Mouse (Mus musculus): ENCODE measurements at regions not wholly inside any gene's neighbourhood (a gene's known extent, or its start where the extent isn't known, plus 50 kb on each side); places are given as distances from the start of the nearest gene placed in this dataset.
"Not testable (repeated sequence)": the region's sequence is repeated elsewhere in the genome, so short reads cannot be mapped to it uniquely, and the experiment has no call there.

- TF ChIP-seq CTCF (IDR thresholded peaks at IDR 0.05; ENCODE audit: control insufficient read depth, insufficient read depth, low read length); POLR2A (IDR thresholded peaks at IDR 0.05; ENCODE audit: borderline replicate concordance, control insufficient read depth, low read depth, low read length): not testable (repeated sequence)
These were observed 438.5 kb upstream of the Sall1 start for GRCm38 (mm10) chr8:89482481-89482880.

All from bone marrow, adult 2 months (tissue).